Mouse (Mus musculus) heart, embryonic 13.5 days (tissue): ENCODE measurements around the gene Gucy2e. TPM values are rescaled to one million over a fixed set of nuclear protein-coding genes. Genes with fewer than 3 reads are reported as not detected.

ENCODE experiments used
- ATAC-seq: fragments of 200-750 bp; cut with Nextera tagmentation; 2 replicates; pipeline ENCODE4 v1.8.0; 2017; ENCODE audit warnings: moderate TSS enrichment; ENCODE audit not compliant: insufficient number of reproducible peaks, low FRiP score, low TSS enrichment; ENCODE audit errors: extremely low read depth
- H3K27ac ChIP-seq: fragments of 300-500 bp; sonication (generic); replicated peaks from 2 replicates; pipeline ENCODE4 v1.5.1; 2015; ENCODE audit warnings: moderate library complexity, mild to moderate bottlenecking, inconsistent platforms
- H3K27me3 ChIP-seq: fragments of 300-500 bp; sonication (generic); replicated peaks from 2 replicates; pipeline ENCODE4 v1.6.1; 2015; ENCODE audit warnings: mild to moderate bottlenecking, inconsistent platforms
- H3K36me3 ChIP-seq: fragments of 300-500 bp; sonication (generic); 2 replicates; pipeline ENCODE4 v1.6.1; 2015; ENCODE audit warnings: mild to moderate bottlenecking, inconsistent platforms
- H3K4me1 ChIP-seq: fragments of 300-500 bp; sonication (generic); 2 replicates; pipeline ENCODE4 v1.6.1; 2015; ENCODE audit warnings: inconsistent platforms
- H3K4me2 ChIP-seq: fragments of 300-500 bp; sonication (generic); 2 replicates; pipeline ENCODE4 v1.6.1; 2015; ENCODE audit warnings: inconsistent platforms, mild to moderate bottlenecking, moderate library complexity
- H3K4me3 ChIP-seq: fragments of 300-500 bp; sonication (generic); 2 replicates; pipeline ENCODE4 v1.5.1; 2015; ENCODE audit warnings: moderate library complexity, mild to moderate bottlenecking, inconsistent platforms
- H3K9ac ChIP-seq: fragments of 300-500 bp; sonication (generic); 2 replicates; pipeline ENCODE4 v1.6.1; 2015; ENCODE audit warnings: inconsistent platforms, mild to moderate bottlenecking, moderate library complexity
- H3K9me3 ChIP-seq: fragments of 300-500 bp; sonication (generic); 2 replicates; pipeline ENCODE4 v1.6.1; 2016; ENCODE audit warnings: inconsistent platforms
- WGBS: fragments of 180-500 bp; shearing (Covaris S2); methylation state at CpG from one replicate; pipeline ENCODE4 v1.1.7; 2015; ENCODE audit warnings: mixed read lengths; 5-methylcytosine and 5-hydroxymethylcytosine counted together
- polyA plus RNA-seq: library from polyadenylated mRNA; unstranded; fragments of >200 nt; fragmentation: Nextera tagmentation; extraction: Ambion mirVana; gene quantifications from 2 replicates; pipeline ENCODE4 v1.2.1, GENCODE M21; 2015

Gene Gucy2e
- polyA plus RNA-seq, 1 experiment from 2014 or later, result 0.12 TPM

DNA sequence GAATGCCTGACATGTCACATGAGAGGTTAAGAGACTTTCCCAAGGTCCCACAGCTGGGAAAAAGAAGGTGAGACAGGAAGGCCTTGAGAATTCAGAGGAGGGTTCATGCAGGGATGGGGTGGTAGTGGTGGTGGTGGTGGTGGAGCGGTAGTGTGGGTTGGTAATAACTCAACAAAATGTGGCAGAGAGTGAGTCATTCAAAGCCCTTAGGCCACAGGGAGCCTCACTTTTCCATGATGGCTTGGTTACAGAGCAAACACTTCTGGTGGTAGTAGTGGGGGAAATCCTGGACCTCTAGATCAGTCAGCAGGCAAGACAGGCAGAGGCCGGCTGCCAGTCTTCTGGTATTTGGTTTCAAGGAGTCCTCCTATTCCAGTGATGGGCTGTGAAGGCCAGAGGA lies 64.2 kb downstream of the Gucy2e start:
- H3K4me1 ChIP-seq, result peaks cover 4% of the 10 kb centered on the region; the same call in 1 of the 2 replicates
- no peak overlapping the region for H3K27ac ChIP-seq
- no peak overlapping the region for H3K4me3 ChIP-seq
- ATAC-seq, result no peak
- H3K9me3 ChIP-seq, result no peaks in the 10 kb centered on the region
- no peak overlapping the region for H3K9ac ChIP-seq
- peaks cover 12% of the 10 kb centered on the region for H3K27me3 ChIP-seq
- no peaks in the 10 kb centered on the region for H3K36me3 ChIP-seq
- whole genome bisulfite sequencing, result 78% methylated on average over 2 of the region's 2 CpGs
- no peak overlapping the region for H3K4me2 ChIP-seq

DNA sequence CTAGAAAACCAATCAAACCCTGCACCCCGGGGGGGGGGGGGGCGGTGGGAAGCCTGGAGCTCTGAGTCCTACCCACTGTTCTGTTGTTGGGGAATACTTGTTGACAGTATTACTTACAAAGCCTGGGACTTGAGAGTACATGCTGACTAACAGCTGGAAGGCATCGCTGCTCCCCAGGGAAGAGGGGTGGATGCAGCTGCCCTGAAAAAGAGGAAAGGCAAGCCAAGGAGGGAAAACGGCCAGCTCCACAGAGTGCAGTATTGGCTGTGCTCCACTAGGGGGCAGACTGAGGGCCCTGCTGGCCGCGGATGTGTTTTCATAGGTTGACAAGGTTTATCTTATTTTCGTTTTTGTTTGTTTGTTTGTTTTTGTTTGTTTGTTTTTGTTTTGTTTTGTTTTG lies 65.2 kb downstream of the Gucy2e start:
- Histone ChIP-seq H3K4me1 (peaks cover 4% of the 10 kb centered on the region; the same call in 1 of the 2 replicates), H3K4me3 (no peak overlapping the region), H3K9me3 (no peaks in the 10 kb centered on the region), H3K9ac (no peak overlapping the region), H3K36me3 (no peaks in the 10 kb centered on the region), H3K27ac (no peak overlapping the region), H3K4me2 (no peak overlapping the region), H3K27me3 (peaks cover 22% of the 10 kb centered on the region)
- WGBS, result 29% methylated on average over 7 of the region's 7 CpGs
- no peak for ATAC-seq

DNA sequence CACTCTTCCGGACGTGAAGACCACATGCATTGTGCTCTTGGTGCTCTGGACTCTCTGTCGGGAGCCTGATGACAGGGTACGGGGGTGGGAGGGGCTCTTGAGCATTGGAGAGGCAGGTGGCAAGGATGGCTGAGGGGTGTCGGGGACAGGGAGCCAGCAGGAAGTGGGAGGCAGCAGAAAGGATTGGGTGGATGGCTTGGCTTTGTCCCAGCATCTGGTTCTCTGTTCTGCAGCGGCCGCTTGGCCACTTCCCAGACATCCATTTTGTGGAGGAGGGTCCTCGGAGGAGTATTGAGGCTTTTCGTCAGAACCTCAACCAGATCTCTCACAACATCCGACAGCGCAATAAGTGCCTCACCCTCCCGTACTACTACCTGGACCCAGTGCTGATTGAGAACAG lies 67.5 kb downstream of the Gucy2e start:
- no peak for ATAC-seq
- Histone ChIP-seq H3K27me3 (peaks cover 45% of the 10 kb centered on the region), H3K9ac (no peak overlapping the region), H3K4me1 (peaks cover under 1% of the 10 kb centered on the region; the same call in 1 of the 2 replicates), H3K9me3 (no peaks in the 10 kb centered on the region), H3K27ac (no peak overlapping the region), H3K4me3 (no peak overlapping the region), H3K4me2 (no peak overlapping the region), H3K36me3 (no peaks in the 10 kb centered on the region)
- WGBS, result 69% methylated on average over 12 of the region's 12 CpGs

Other genes with a start within 250 kb of the Gucy2e start
- 19.9 and 20.3 TPM in 2 replicates for gene Pfas, start 228.6 kb downstream of the Gucy2e start, polyA plus RNA-seq
- 45.0 and 49.8 TPM in 2 replicates for gene Ctc1, start 221.1 kb downstream of the Gucy2e start, polyA plus RNA-seq
- 78.4 and 83.0 TPM in 2 replicates for gene Aurkb, start 191.4 kb downstream of the Gucy2e start, polyA plus RNA-seq
- gene Borcs6, start 177.3 kb downstream of the Gucy2e start, polyA plus RNA-seq, result 9.7 and 10.3 TPM in 2 replicates
- gene Tmem107, start 166.2 kb downstream of the Gucy2e start, polyA plus RNA-seq, result 28.4 and 31.3 TPM in 2 replicates
- 79.5 and 82.1 TPM in 2 replicates for gene Vamp2, start 148.5 kb downstream of the Gucy2e start, polyA plus RNA-seq
- gene Per1, start 141.8 kb downstream of the Gucy2e start, polyA plus RNA-seq, result 8.6 and 9.0 TPM in 2 replicates
- gene Hes7, start 116.6 kb downstream of the Gucy2e start, polyA plus RNA-seq, result 0.47 and 0.67 TPM in 2 replicates
- gene 9130213A22Rik, start 114.4 kb downstream of the Gucy2e start, polyA plus RNA-seq, result 0.41 and 0.60 TPM in 2 replicates
- 0.13 and 0.14 TPM in 2 replicates for gene Aloxe3, start 111.1 kb downstream of the Gucy2e start, polyA plus RNA-seq
- not detected in 2 replicates for gene Alox12b, start 80.0 kb downstream of the Gucy2e start, polyA plus RNA-seq
- 1.1 and 1.5 TPM in 2 replicates for gene Alox8, start 39.2 kb downstream of the Gucy2e start, polyA plus RNA-seq
- 13.7 and 15.3 TPM in 2 replicates for gene Cntrob, start 86.7 kb upstream of the Gucy2e start, polyA plus RNA-seq
- gene Trappc1, start 86.9 kb upstream of the Gucy2e start, polyA plus RNA-seq, result 173 and 201 TPM in 2 replicates
- 0.48 and 0.85 TPM in 2 replicates for gene Kcnab3, start 89.2 kb upstream of the Gucy2e start, polyA plus RNA-seq
- gene Rnf227, start 103.4 kb upstream of the Gucy2e start, polyA plus RNA-seq, result 6.2 and 8.3 TPM in 2 replicates
- 18.0 and 18.8 TPM in 2 replicates for gene Chd3, start 132.4 kb upstream of the Gucy2e start, polyA plus RNA-seq
- 135 and 139 TPM in 2 replicates for gene Naa38, start 158.5 kb upstream of the Gucy2e start, polyA plus RNA-seq
- 21.2 and 21.5 TPM in 2 replicates for gene Cyb5d1, start 158.6 kb upstream of the Gucy2e start, polyA plus RNA-seq
- gene Tmem88, start 161.2 kb upstream of the Gucy2e start, polyA plus RNA-seq, result 40.0 and 40.5 TPM in 2 replicates
- 20.9 and 21.6 TPM in 2 replicates for gene Kdm6b, start 176.6 kb upstream of the Gucy2e start, polyA plus RNA-seq